Mouse (Mus musculus) olfactory bulb, adult 2 months (tissue): Measurements from ENCODE around the gene Aicda.

Experiments used
- CTCF ChIP-seq: fragments of 200-500 bp; IDR thresholded peaks from 2 replicates; pipeline ENCODE4 v1.5.1; 2012; ENCODE audit warnings: low read depth, mild to moderate bottlenecking, low read length, moderate library complexity; ENCODE audit not compliant: insufficient read depth
- POLR2A ChIP-seq: fragments of 200-500 bp; IDR thresholded peaks from 2 replicates; pipeline ENCODE4 v1.6.1; 2012; ENCODE audit warnings: mild to moderate bottlenecking, low read depth, low read length, moderate library complexity; ENCODE audit not compliant: insufficient read depth

DNA sequence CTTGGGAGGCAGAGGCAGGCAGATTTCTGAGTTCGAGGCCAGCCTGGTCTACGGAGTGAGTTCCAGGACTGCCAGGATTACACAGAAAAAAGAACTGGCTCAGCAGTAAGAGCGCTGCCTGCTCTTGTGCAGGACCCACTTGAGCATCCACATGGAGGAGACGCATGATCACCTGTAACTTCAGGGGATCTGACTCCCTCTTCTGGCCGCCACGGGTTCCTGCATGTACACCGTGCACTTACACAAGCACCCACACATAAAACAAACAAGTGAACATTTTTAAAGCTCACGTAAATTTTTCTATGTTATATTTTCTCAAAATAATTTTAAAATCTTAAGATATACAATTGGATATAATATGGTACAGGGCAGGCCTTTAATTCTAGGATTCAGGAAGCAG is 51.9 kb downstream of the Aicda start:
- TF ChIP-seq CTCF (no peak), POLR2A (no peak)
